Mouse (Mus musculus): ENCODE measurements around the gene Lrrc28. TPM values are rescaled to one million over a fixed set of nuclear protein-coding genes. Genes with fewer than 3 reads are reported as not detected.

The Lrrc28 gene
- total and polyA plus RNA-seq, 2 experiments from 2014 or later, result 22.6 to 48.5 TPM

DNA sequence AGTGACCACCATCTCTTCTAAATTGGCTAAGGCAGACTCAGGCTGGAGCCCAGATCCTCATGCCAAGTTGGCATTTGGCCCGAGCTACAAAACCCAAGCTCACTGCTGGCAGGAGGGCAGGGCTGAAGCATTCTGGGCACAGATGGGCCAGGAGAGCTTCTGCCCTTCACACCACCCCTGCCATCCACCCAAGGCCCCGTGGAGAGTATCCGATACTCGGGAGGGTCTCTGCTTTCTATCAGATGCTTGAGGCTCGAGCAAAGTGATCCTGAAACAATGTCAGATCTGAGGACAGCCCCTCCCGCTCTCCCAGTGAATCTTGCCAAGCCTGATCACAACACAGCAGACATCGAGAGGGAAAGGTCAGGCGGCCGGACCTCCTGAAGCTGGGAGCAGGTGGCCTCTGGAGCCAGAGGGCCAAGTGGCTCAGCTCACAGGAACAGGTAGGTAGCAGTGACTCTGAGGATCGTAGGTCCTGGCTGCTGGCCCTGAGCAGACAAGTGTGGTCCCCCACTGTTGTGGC, 157.1 kb downstream of the Lrrc28 start:
- peak; percentile 92 for DNase-seq (ENCODE audit: low spot score)
- H3K4me1 ChIP-seq (ENCODE audit: insufficient read depth, low read length), result peaks cover 14% of the 10 kb centered on the region
- H3K9ac ChIP-seq (replicated peaks; ENCODE audit: low read length), result no peak overlapping the region
- H3K27ac ChIP-seq, result peak overlapping the region; percentile 51; the same call in 1 of the 2 replicates
- no peaks in the 10 kb centered on the region for H3K27me3 ChIP-seq (ENCODE audit: insufficient read depth, low read length)
- H3K4me3 ChIP-seq (ENCODE audit: low read length), result no peak overlapping the region
- no peaks in the 10 kb centered on the region for H3K9me3 ChIP-seq (ENCODE audit: low read length)
- TF ChIP-seq CTCF (IDR thresholded peaks at IDR 0.05; ENCODE audit: low read depth), result no peak
- no peaks in the 10 kb centered on the region for H3K36me3 ChIP-seq (ENCODE audit: insufficient read depth, low read length)
- ATAC-seq, result peak; percentile 80
- WGBS, result 43% methylated on average over 10 of the region's 10 CpGs
- H3K4me2 ChIP-seq (ENCODE audit: low read depth, low read length), result no peak overlapping the region

DNA sequence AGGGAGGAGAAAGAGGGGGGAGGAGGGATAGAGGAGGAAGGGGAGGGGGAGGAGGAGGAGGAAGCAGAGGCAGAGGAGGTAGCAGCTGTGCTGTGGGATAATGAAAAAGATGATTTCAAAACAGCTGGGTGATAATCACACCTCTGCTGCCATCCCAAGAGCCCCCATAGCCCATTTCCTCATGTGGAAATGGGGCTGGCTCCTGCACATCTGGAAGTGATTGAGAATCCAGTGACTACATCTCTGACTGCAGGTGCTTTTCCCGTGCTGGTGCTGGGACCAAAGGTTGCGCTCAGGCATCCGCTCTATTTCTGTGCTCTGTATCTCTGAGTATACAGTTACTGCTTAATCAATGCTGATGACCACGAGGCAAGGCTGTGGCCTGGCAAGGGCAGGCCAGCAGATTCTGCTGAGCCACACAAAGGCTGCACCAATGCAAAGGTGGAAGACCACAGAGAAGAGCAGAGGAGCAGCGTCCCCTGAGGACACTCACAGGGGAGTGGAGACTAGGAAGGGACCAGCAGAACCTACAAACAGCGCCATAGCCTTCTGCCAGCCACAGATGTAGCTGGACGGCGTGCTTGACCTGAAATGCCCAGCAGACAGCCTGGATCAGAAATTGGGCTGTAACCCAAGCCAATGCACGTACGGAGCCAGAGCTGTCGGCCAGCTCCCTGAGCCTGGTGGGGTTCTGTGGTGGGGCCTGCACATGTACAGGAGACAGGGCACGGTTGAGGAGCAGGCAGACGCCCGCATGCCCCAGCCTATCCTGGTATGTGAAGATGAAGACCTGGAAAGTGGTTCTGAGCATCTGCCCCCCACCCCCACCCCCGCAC, 157.9 kb downstream of the Lrrc28 start:
- no peaks in the 10 kb centered on the region for H3K27me3 ChIP-seq (ENCODE audit: insufficient read depth, low read length)
- 63% methylated on average over 15 of the region's 15 CpGs for WGBS
- no peaks in the 10 kb centered on the region for H3K9me3 ChIP-seq (ENCODE audit: low read length)
- H3K4me2 ChIP-seq (ENCODE audit: low read depth, low read length), result no peak overlapping the region
- H3K4me3 ChIP-seq (ENCODE audit: low read length), result no peak overlapping the region
- DNase-seq (ENCODE audit: low spot score), result peak; percentile 46
- no peak for TF ChIP-seq CTCF (IDR thresholded peaks at IDR 0.05; ENCODE audit: low read depth)
- no peak overlapping the region for H3K9ac ChIP-seq (replicated peaks; ENCODE audit: low read length)
- H3K36me3 ChIP-seq (ENCODE audit: insufficient read depth, low read length), result no peaks in the 10 kb centered on the region
- ATAC-seq, result peak; percentile 61
- 0 out of 2 replicates have a peak overlapping the region, but pooled peaks have one; percentile 51 for H3K27ac ChIP-seq
- peaks cover 14% of the 10 kb centered on the region for H3K4me1 ChIP-seq (ENCODE audit: insufficient read depth, low read length)

DNA sequence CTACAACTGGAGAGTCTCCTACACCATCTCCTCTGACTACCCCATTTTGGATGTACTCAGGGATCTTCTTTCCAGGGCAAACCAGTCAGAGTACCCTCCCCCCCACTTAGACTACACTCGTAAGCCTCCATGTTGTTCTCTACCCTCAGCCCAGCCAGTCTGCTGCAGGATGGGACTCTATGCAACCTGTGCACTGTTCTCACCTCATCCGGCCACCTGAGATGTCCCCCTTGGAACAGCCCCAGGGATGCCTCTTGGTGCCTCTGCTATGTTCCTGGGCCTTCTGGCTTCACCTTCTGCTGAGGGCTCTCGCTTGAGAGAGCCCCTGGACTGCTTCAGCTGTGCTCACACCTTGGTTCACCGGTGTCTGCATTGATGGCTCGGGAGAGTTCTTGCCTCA, 158.7 kb downstream of the Lrrc28 start:
- WGBS, result 80% methylated on average over 5 of the region's 5 CpGs
- H3K9me3 ChIP-seq (ENCODE audit: low read length), result no peaks in the 10 kb centered on the region
- no peaks in the 10 kb centered on the region for H3K36me3 ChIP-seq (ENCODE audit: insufficient read depth, low read length)
- no peak overlapping the region for H3K4me3 ChIP-seq (ENCODE audit: low read length)
- no peak for ATAC-seq
- H3K27me3 ChIP-seq (ENCODE audit: insufficient read depth, low read length), result no peaks in the 10 kb centered on the region
- peaks cover 14% of the 10 kb centered on the region for H3K4me1 ChIP-seq (ENCODE audit: insufficient read depth, low read length)
- H3K27ac ChIP-seq, result no peak overlapping the region
- TF ChIP-seq CTCF (IDR thresholded peaks at IDR 0.05; ENCODE audit: low read depth), result no peak
- no peak for DNase-seq (ENCODE audit: low spot score)
- H3K4me2 ChIP-seq (ENCODE audit: low read depth, low read length), result no peak overlapping the region
- H3K9ac ChIP-seq (replicated peaks; ENCODE audit: low read length), result no peak overlapping the region

DNA sequence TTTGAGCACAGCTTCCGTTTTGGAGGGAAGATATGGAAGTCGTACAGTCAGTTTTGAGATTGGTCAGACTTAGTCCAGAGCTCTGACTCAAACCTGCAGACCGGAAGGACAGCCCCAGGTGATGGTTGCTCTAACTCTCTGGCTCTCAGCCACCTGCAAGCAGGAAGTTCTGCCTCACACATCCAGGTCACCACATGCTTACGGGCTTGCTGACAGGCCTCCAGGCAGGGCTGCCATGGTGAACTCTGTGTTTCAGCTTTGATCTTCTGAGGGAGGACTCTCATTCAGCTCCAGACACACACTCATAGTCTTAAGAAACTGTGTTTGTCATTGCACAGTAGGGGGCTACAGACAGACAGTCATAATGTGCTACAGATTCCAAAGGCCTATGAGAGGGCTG, 161.4 kb downstream of the Lrrc28 start:
- Histone ChIP-seq H3K4me3 (ENCODE audit: low read length) (no peak overlapping the region), H3K27me3 (ENCODE audit: insufficient read depth, low read length) (no peaks in the 10 kb centered on the region), H3K36me3 (ENCODE audit: insufficient read depth, low read length) (no peaks in the 10 kb centered on the region), H3K27ac (no peak overlapping the region), H3K4me2 (ENCODE audit: low read depth, low read length) (no peak overlapping the region), H3K4me1 (ENCODE audit: insufficient read depth, low read length) (peaks cover 22% of the 10 kb centered on the region), H3K9ac (replicated peaks; ENCODE audit: low read length) (no peak overlapping the region), H3K9me3 (ENCODE audit: low read length) (no peaks in the 10 kb centered on the region)
- DNase-seq (ENCODE audit: low spot score), result no peak
- no peak for TF ChIP-seq CTCF (IDR thresholded peaks at IDR 0.05; ENCODE audit: low read depth)
- 84% methylated on average over 4 of the region's 4 CpGs for WGBS
- ATAC-seq, result no peak

DNA sequence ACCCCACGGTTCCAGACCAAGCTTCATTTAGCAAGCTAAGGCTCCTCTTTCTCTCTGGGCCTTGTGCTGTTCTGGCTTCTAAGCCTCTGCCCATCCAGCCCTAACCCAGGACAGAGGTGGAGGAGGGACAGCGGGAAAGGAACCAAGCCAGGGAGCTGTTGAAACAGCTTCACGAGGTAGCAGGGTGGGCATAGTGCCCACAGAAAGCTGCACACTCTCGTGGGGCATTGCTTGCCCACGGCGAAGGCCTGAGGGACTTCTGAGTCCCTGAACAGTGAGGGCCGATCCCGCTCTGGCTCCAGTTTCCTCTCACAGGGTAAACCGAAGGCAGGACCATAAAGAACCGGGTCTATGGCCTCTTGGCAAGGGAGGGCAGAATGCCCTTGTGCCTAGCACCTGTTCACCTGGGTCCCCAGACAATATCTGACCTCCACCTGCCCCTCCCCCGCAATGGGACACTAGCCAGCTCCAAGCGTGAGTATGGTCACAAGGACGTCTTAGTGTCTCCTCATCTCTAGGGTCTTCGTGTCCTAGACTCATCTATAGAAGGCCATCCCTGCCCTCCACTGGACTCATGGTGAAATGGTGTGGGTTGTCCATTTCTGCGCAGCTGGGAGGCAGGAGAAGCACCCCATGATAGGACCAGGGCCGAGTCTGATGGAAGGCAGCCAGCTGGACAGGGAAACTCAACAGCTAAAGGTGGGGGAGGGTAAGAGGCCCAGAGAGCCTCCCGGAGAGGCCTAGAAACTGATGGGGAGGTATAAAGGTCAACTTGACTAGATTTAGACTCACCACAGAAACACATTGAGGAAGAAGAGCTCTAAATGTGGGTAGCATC, 165.3 kb downstream of the Lrrc28 start:
- Histone ChIP-seq H3K27me3 (ENCODE audit: insufficient read depth, low read length) (no peaks in the 10 kb centered on the region), H3K36me3 (ENCODE audit: insufficient read depth, low read length) (no peaks in the 10 kb centered on the region), H3K9me3 (ENCODE audit: low read length) (no peaks in the 10 kb centered on the region), H3K27ac (no peak overlapping the region), H3K4me1 (ENCODE audit: insufficient read depth, low read length) (peaks cover 11% of the 10 kb centered on the region; the same call in 1 of the 2 replicates), H3K4me3 (ENCODE audit: low read length) (no peak overlapping the region), H3K4me2 (ENCODE audit: low read depth, low read length) (no peak overlapping the region), H3K9ac (replicated peaks; ENCODE audit: low read length) (no peak overlapping the region)
- ATAC-seq (no peak), DNase-seq (ENCODE audit: low spot score) (peak; percentile 6)
- TF ChIP-seq CTCF (IDR thresholded peaks at IDR 0.05; ENCODE audit: low read depth), result no peak
- 73% methylated on average over 17 of the region's 17 CpGs for WGBS

DNA sequence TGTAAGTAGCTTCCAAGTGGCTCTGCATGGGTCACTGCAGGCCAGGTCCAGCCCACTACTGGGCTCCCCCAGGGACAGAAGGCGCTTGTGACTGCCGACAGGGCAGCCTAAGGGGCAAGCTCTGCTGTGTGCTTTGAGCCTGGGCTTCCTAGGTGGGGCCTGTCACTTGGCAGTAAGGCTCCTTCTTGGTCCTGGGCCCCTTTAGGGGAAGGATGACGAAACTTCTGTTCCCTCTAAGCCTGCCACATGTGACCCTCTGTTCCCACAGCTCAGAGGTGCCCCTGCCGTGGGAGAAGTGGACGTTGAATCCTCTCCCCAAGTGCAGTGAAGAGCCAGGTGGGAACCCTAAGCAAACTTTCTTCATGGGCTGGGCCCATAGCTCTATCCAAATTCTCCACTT, 165.9 kb downstream of the Lrrc28 start:
- 0 out of 2 replicates have a peak overlapping the region, but pooled peaks have one; percentile 21 for H3K27ac ChIP-seq

More for the DNA sequence above, 165.9 kb downstream of the Lrrc28 start:
- peak; percentile 6; the same call in 1 of the 2 replicates for ATAC-seq
- Histone ChIP-seq H3K9me3 (ENCODE audit: low read length) (no peaks in the 10 kb centered on the region), H3K4me1 (ENCODE audit: insufficient read depth, low read length) (peaks cover 11% of the 10 kb centered on the region; the same call in 1 of the 2 replicates), H3K4me2 (ENCODE audit: low read depth, low read length) (no peak overlapping the region), H3K27me3 (ENCODE audit: insufficient read depth, low read length) (no peaks in the 10 kb centered on the region), H3K36me3 (ENCODE audit: insufficient read depth, low read length) (no peaks in the 10 kb centered on the region), H3K4me3 (ENCODE audit: low read length) (no peak overlapping the region), H3K9ac (replicated peaks; ENCODE audit: low read length) (no peak overlapping the region)
- TF ChIP-seq CTCF (IDR thresholded peaks at IDR 0.05; ENCODE audit: low read depth), result no peak
- WGBS, result 58% methylated on average over 5 of the region's 5 CpGs
- peak; percentile 6 for DNase-seq (ENCODE audit: low spot score)

Data from hindbrain, postnatal 0 days (tissue).